Mouse (Mus musculus) bone marrow, adult 2 months (tissue): ENCODE results near the gene Krt10. TPM values are rescaled to one million over a fixed set of nuclear protein-coding genes. Genes with fewer than 3 reads are reported as not detected.

Experiments
- H3K27ac ChIP-seq: fragments of 200-500 bp; 2 replicates; pipeline ENCODE4 v1.5.1; 2012; ENCODE audit warnings: low read depth, mild to moderate bottlenecking, control low read depth, inconsistent platforms, low read length; ENCODE audit not compliant: control insufficient read depth, poor library complexity, insufficient read depth
- H3K4me1 ChIP-seq: fragments of 200-500 bp; 2 replicates; pipeline ENCODE4 v1.6.1; 2011; ENCODE audit warnings: low read length; ENCODE audit not compliant: control insufficient read depth, insufficient read depth
- H3K4me3 ChIP-seq: fragments of 200-500 bp; replicated peaks from 2 replicates; pipeline ENCODE3; 2011; ENCODE audit warnings: mild to moderate bottlenecking, low read depth, low read length, control low read depth; ENCODE audit not compliant: control insufficient read depth
- CTCF ChIP-seq: fragments of 200-500 bp; IDR thresholded peaks from 2 replicates; pipeline ENCODE4 v1.5.1; 2011; ENCODE audit warnings: low read length, control low read depth; ENCODE audit not compliant: control insufficient read depth, insufficient read depth
- POLR2A ChIP-seq: fragments of 200-500 bp; IDR thresholded peaks from 2 replicates; pipeline ENCODE4 v1.6.1; 2011; ENCODE audit warnings: low read depth, mild to moderate bottlenecking, control low read depth, low read length, borderline replicate concordance; ENCODE audit not compliant: control insufficient read depth
- WGBS: fragments of 180-500 bp; shearing (Covaris S2); methylation state at CpG from one replicate; pipeline ENCODE4 v1.1.7; 2018; 5-methylcytosine and 5-hydroxymethylcytosine counted together
- polyA plus RNA-seq: library from polyadenylated mRNA; stranded (reverse); fragments of >200 nt; gene quantifications from 2 replicates; pipeline ENCODE4 v1.2.4, GENCODE M21; 2011; ENCODE audit warnings: low replicate concordance; ENCODE audit not compliant: missing spikeins, insufficient read depth, insufficient read length

Krt10 gene
- polyA plus RNA-seq, 1 experiment = not detected

- WGBS = 66% methylated on average over 10 of the region's 10 CpGs
- H3K4me1 ChIP-seq = no peaks in the 10 kb centered on the region
- TF ChIP-seq CTCF = no peak
- H3K4me3 ChIP-seq = no peak overlapping the region
- H3K27ac ChIP-seq = no peak overlapping the region
Measured at GRCm38 (mm10) chr11:99406186-99406585, 17.0 kb upstream of the Krt10 start.

DNA sequence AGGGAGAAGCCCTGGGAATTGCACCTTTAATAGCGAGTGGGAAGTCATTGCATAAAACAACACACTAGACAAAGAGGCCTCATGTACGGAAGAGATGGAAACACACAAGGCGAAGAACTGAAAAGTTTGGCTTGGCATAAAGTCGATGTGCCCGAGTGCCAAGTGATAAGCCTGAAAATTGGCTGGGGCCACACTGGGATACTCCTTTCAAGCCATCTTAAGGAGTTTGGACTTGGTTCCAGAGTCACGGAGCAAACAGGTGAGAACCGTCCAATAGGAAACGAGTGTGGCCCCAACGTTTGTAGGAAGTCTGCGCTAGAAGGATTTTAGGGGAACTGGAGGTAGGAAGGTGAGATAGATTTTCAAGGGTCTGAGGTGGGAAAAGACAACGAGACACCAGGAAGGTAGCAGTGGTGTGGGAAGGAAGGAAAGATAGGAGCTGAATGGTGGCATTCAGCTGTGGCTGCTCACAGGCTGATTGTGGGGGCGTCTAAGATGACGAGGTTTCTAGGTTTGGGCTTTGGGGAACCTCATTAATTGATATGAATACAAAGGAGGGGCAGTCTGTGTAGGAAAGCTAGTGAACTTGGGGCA is 10.9 kb upstream of the Krt10 start:
- Histone ChIP-seq H3K27ac (no peak overlapping the region), H3K4me1 (no peaks in the 10 kb centered on the region), H3K4me3 (no peak overlapping the region)
- WGBS = 76% methylated on average over 13 of the region's 13 CpGs
- TF ChIP-seq POLR2A (no peak), CTCF (no peak)

DNA sequence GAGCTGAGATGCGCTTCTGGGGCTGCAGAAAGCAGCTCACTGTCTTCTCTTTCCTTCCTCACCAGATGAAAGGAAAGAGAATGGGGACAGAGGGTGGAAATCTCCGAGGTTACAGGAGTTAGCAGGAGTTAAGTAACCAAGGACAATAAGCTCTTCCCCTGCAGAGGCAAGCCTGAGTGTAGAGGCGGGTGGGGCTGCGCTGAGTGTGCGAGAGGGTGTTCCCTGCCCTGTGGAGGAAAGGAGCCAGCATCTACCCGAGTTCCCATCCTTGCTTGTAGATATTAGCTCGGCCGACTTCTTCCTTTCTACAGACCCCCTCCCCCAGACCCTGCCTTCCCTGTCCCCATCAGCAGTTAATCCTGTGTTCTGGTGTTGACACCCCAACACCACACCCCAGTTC is 9.7 kb upstream of the Krt10 start:
- H3K4me3 ChIP-seq = no peak overlapping the region
- H3K27ac ChIP-seq = no peak overlapping the region
- H3K4me1 ChIP-seq = no peaks in the 10 kb centered on the region
- no peak for TF ChIP-seq POLR2A
- no peak for TF ChIP-seq CTCF
- WGBS = 53% methylated on average over 8 of the region's 8 CpGs

DNA sequence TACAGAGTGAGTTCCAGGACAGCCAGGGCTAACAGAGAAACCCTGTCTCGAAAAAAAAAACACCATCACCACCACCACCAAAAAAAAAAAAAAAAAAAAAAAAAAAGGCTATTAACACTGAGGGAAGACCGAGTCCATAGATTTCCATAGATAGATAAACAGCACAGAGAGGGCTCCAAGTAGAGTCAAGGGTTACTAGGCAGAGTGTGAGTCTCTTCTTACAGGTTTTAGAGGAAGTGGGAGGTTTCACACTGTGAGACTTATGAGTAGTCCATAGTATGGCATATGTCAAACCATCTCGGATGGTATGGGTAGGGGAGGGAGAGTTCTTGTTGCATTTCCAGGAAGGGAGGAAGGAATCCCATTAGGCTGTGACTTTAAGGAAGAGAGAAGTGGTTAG is 8.9 kb upstream of the Krt10 start:
- no peaks in the 10 kb centered on the region for H3K4me1 ChIP-seq
- 49% methylated on average over 3 of the region's 3 CpGs for WGBS
- no peak overlapping the region for H3K27ac ChIP-seq
- TF ChIP-seq CTCF (no peak), POLR2A (no peak)
- no peak overlapping the region for H3K4me3 ChIP-seq

DNA sequence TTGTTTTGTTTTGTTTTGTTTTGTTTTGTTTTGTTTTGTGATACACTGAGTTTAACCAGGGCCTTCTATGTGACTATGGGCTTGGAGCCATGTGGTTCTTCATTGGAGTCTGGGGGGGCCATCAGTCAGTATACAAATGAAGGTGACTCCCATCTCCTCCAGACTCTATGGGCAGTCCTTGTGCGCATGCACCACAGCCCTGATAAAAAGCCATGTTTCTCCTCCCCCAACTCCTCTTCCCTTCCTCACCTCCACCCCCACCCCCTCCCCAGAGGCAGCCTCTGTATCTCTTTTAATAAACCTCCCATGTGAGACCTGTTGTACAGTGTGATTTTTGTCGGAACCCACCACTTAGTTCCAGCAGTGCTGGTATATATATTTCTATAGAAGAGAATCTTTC is 7.5 kb upstream of the Krt10 start:
- Histone ChIP-seq H3K4me1 (no peaks in the 10 kb centered on the region), H3K27ac (no peak overlapping the region), H3K4me3 (no peak overlapping the region)
- TF ChIP-seq POLR2A = no peak
- no peak for TF ChIP-seq CTCF
- WGBS = 84% methylated on average over 2 of the region's 2 CpGs

- Histone ChIP-seq H3K4me3 (no peak overlapping the region), H3K4me1 (no peaks in the 10 kb centered on the region), H3K27ac (no peak overlapping the region)
- TF ChIP-seq CTCF (no peak), POLR2A (no peak)
- 49% methylated on average over 3 of the region's 3 CpGs for WGBS
Measured at GRCm38 (mm10) chr11:99396034-99396433, 6.9 kb upstream of the Krt10 start.

DNA sequence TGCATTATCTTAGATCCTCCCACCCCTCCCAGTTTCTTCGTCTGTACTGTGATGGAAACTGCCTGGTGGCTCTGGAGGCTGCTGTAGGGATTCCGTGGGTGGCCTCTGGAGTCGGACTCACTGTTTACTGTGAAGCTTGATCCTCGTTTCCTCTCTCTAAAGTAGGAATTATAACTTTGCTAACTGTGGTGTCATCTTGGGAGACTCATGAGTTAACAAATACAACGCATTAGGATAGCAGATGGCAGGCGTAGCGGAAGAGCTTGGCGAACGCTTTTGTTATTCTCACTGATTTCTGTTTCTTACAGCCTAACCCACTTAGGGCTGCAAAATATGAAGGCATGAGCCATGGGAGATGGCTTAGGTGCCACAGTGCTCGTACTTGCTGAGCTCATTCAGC is 3.3 kb upstream of the Krt10 start:
- Histone ChIP-seq H3K4me1 (no peaks in the 10 kb centered on the region), H3K4me3 (no peak overlapping the region), H3K27ac (no peak overlapping the region)
- TF ChIP-seq POLR2A (no peak), CTCF (no peak)
- 77% methylated on average over 10 of the region's 10 CpGs for WGBS

- Histone ChIP-seq H3K4me3 (no peak overlapping the region), H3K4me1 (no peaks in the 10 kb centered on the region), H3K27ac (no peak overlapping the region)
- TF ChIP-seq CTCF = no peak
- no peak for TF ChIP-seq POLR2A
- WGBS = 74% methylated on average over 6 of the region's 6 CpGs
Measured at GRCm38 (mm10) chr11:99391375-99391774, 2.2 kb upstream of the Krt10 start.

DNA sequence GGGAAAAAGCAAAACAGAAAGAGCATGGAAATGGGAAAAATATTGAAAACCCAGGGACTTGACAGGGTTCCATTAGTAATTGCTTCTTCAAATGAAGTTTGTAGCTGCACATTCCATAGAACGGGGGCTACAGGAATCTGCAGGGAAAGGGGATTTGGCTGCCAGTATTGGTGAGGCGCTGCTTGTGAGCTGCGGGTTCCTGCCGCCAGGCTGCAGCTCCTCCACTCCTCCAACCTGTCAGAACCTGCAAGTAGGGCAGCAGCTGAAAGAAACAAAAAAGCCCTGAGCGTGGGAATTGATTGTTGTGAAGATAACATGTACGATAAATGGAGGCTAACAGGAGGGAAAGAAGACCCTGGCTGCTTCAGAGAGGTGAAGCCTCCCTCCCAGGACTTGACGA is 1.7 kb upstream of the Krt10 start:
- WGBS = 70% methylated on average over 7 of the region's 7 CpGs
- H3K4me1 ChIP-seq = no peaks in the 10 kb centered on the region
- H3K4me3 ChIP-seq = no peak overlapping the region
- TF ChIP-seq CTCF (no peak), POLR2A (no peak)
- H3K27ac ChIP-seq = no peak overlapping the region
